Mouse (Mus musculus): ENCODE measurements around the gene Tmem184b.

DNA sequence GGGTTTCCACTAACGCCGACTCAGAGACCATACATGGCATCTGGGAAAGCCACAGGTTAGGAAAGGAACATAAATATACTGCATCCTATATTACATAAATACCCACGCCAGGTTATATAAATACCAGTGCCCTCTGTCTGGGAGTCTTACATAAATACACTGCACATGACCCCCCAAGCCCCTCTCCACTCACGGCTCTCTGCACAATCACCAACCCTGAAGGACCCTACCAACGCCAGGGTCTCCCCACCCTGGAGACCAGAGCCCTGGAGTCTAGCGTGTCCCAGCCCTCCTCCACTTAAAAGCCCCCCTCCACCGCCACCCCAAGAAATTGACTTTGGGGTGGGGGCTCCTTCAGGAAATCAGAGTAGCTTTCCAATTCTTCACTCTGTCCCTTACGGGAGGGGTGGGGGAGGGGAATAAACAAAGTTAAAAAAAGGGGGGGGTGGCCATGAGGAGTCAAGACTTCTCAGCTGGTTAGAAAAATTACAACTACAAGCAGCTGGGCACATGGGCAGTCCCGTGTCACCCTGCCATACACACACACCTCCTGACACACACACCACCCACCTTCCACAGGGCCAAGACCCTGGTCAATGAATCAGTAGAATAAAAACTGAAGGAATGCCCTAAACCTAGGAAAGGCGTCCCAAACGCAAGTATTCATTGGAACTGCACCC lies 37.4 kb upstream of the Tmem184b start:
- TF ChIP-seq CTCF (IDR thresholded peaks at IDR 0.05; ENCODE audit: control insufficient read depth, insufficient read depth, low read length) (no peak), POLR2A (IDR thresholded peaks at IDR 0.05; ENCODE audit: borderline replicate concordance, control insufficient read depth, low read depth, low read length) (no peak)

All from bone marrow, adult 2 months (tissue).